Mouse (Mus musculus): ENCODE measurements at regions not wholly inside any gene's neighbourhood (a gene's known extent, or its start where the extent isn't known, plus 50 kb on each side); places are given as distances from the start of the nearest gene placed in this dataset.
A peak's percentile ranks its signal among the peaks of the same experiment; 100 is the strongest.

GRCm38 (mm10) chr6:97707401-97707800, 90.1 kb upstream of the Frmd4b start:
- H3K9me3 ChIP-seq (ENCODE audit: control insufficient read depth), result no peaks in the 10 kb centered on the region
- WGBS, result 83% methylated on average over 2 of the region's 2 CpGs
- H3K4me3 ChIP-seq (ENCODE audit: low read depth, low read length), result no peak overlapping the region
- no peak for ATAC-seq
- TF ChIP-seq CTCF (IDR thresholded peaks at IDR 0.05; ENCODE audit: low read depth), result no peak
- no peaks in the 10 kb centered on the region for H3K4me1 ChIP-seq (replicated peaks; ENCODE audit: control insufficient read depth, insufficient read depth, low read length)
- no peaks in the 10 kb centered on the region for H3K27me3 ChIP-seq (replicated peaks; ENCODE audit: control insufficient read depth, insufficient read depth, low read length)
- H3K27ac ChIP-seq (ENCODE audit: low read depth, low read length), result no peak overlapping the region
- no peak overlapping the region for H3K9ac ChIP-seq (ENCODE audit: low read depth, low read length)
- no peak overlapping the region for H3K4me2 ChIP-seq (replicated peaks; ENCODE audit: low read depth)
- H3K36me3 ChIP-seq (ENCODE audit: control insufficient read depth, insufficient read depth), result no peaks in the 10 kb centered on the region

GRCm38 (mm10) chr6:97704361-97704760, 87.0 kb upstream of the Frmd4b start:
- 35% methylated on average over 5 of the region's 5 CpGs for WGBS
- H3K27me3 ChIP-seq (replicated peaks; ENCODE audit: control insufficient read depth, insufficient read depth, low read length), result no peaks in the 10 kb centered on the region
- no peaks in the 10 kb centered on the region for H3K4me1 ChIP-seq (replicated peaks; ENCODE audit: control insufficient read depth, insufficient read depth, low read length)
- H3K9ac ChIP-seq (ENCODE audit: low read depth, low read length), result no peak overlapping the region
- peak; percentile 84; the same call in 1 of the 2 replicates for ATAC-seq
- H3K4me2 ChIP-seq (replicated peaks; ENCODE audit: low read depth), result no peak overlapping the region
- no peak overlapping the region for H3K4me3 ChIP-seq (ENCODE audit: low read depth, low read length)
- TF ChIP-seq CTCF (IDR thresholded peaks at IDR 0.05; ENCODE audit: low read depth), result no peak
- H3K9me3 ChIP-seq (ENCODE audit: control insufficient read depth), result no peaks in the 10 kb centered on the region
- H3K36me3 ChIP-seq (ENCODE audit: control insufficient read depth, insufficient read depth), result no peaks in the 10 kb centered on the region
- H3K27ac ChIP-seq (ENCODE audit: low read depth, low read length), result no peak overlapping the region

GRCm38 (mm10) chr6:97699752-97700098, 82.4 kb upstream of the Frmd4b start:
- no peak overlapping the region for H3K4me3 ChIP-seq (ENCODE audit: low read depth, low read length)
- WGBS, result 83% methylated on average over 3 of the region's 3 CpGs
- no peaks in the 10 kb centered on the region for H3K36me3 ChIP-seq (ENCODE audit: control insufficient read depth, insufficient read depth)
- no peak overlapping the region for H3K4me2 ChIP-seq (replicated peaks; ENCODE audit: low read depth)
- no peaks in the 10 kb centered on the region for H3K4me1 ChIP-seq (replicated peaks; ENCODE audit: control insufficient read depth, insufficient read depth, low read length)
- no peak for ATAC-seq
- H3K27me3 ChIP-seq (replicated peaks; ENCODE audit: control insufficient read depth, insufficient read depth, low read length), result no peaks in the 10 kb centered on the region
- H3K9me3 ChIP-seq (ENCODE audit: control insufficient read depth), result no peaks in the 10 kb centered on the region
- no peak overlapping the region for H3K27ac ChIP-seq (ENCODE audit: low read depth, low read length)
- no peak overlapping the region for H3K9ac ChIP-seq (ENCODE audit: low read depth, low read length)
- no peak for TF ChIP-seq CTCF (IDR thresholded peaks at IDR 0.05; ENCODE audit: low read depth)

- no peak overlapping the region for H3K9ac ChIP-seq (ENCODE audit: low read depth, low read length)
- no peaks in the 10 kb centered on the region for H3K9me3 ChIP-seq (ENCODE audit: control insufficient read depth)
- no peaks in the 10 kb centered on the region for H3K4me1 ChIP-seq (replicated peaks; ENCODE audit: control insufficient read depth, insufficient read depth, low read length)
- H3K27ac ChIP-seq (ENCODE audit: low read depth, low read length), result no peak overlapping the region
- H3K27me3 ChIP-seq (replicated peaks; ENCODE audit: control insufficient read depth, insufficient read depth, low read length), result no peaks in the 10 kb centered on the region
- ATAC-seq, result no peak
- no peaks in the 10 kb centered on the region for H3K36me3 ChIP-seq (ENCODE audit: control insufficient read depth, insufficient read depth)
- WGBS, result 71% methylated on average over 9 of the region's 9 CpGs
- H3K4me3 ChIP-seq (ENCODE audit: low read depth, low read length), result no peak overlapping the region
- H3K4me2 ChIP-seq (replicated peaks; ENCODE audit: low read depth), result no peak overlapping the region
- TF ChIP-seq CTCF (IDR thresholded peaks at IDR 0.05; ENCODE audit: low read depth), result no peak
Measured at GRCm38 (mm10) chr6:97699054-97699751, 81.9 kb upstream of the Frmd4b start.

GRCm38 (mm10) chr6:97693281-97693680, 75.9 kb upstream of the Frmd4b start:
- no peak overlapping the region for H3K4me2 ChIP-seq (replicated peaks; ENCODE audit: low read depth)
- H3K9ac ChIP-seq (ENCODE audit: low read depth, low read length), result no peak overlapping the region
- no peak overlapping the region for H3K4me3 ChIP-seq (ENCODE audit: low read depth, low read length)
- H3K27ac ChIP-seq (ENCODE audit: low read depth, low read length), result no peak overlapping the region
- no peaks in the 10 kb centered on the region for H3K4me1 ChIP-seq (replicated peaks; ENCODE audit: control insufficient read depth, insufficient read depth, low read length)
- H3K9me3 ChIP-seq (ENCODE audit: control insufficient read depth), result no peaks in the 10 kb centered on the region
- 88% methylated on average over 8 of the region's 8 CpGs for WGBS
- H3K36me3 ChIP-seq (ENCODE audit: control insufficient read depth, insufficient read depth), result no peaks in the 10 kb centered on the region
- ATAC-seq, result no peak
- no peak for TF ChIP-seq CTCF (IDR thresholded peaks at IDR 0.05; ENCODE audit: low read depth)
- H3K27me3 ChIP-seq (replicated peaks; ENCODE audit: control insufficient read depth, insufficient read depth, low read length), result no peaks in the 10 kb centered on the region

- no peak for ATAC-seq
- Histone ChIP-seq H3K36me3 (ENCODE audit: control insufficient read depth, insufficient read depth) (no peaks in the 10 kb centered on the region), H3K27ac (ENCODE audit: low read depth, low read length) (no peak overlapping the region), H3K9me3 (ENCODE audit: control insufficient read depth) (no peaks in the 10 kb centered on the region), H3K27me3 (replicated peaks; ENCODE audit: control insufficient read depth, insufficient read depth, low read length) (no peaks in the 10 kb centered on the region), H3K9ac (ENCODE audit: low read depth, low read length) (no peak overlapping the region), H3K4me3 (ENCODE audit: low read depth, low read length) (no peak overlapping the region), H3K4me2 (replicated peaks; ENCODE audit: low read depth) (no peak overlapping the region), H3K4me1 (replicated peaks; ENCODE audit: control insufficient read depth, insufficient read depth, low read length) (no peaks in the 10 kb centered on the region)
- no peak for TF ChIP-seq CTCF (IDR thresholded peaks at IDR 0.05; ENCODE audit: low read depth)
- 68% methylated on average over 3 of the region's 3 CpGs for WGBS
Measured at GRCm38 (mm10) chr6:97691136-97691535, 73.8 kb upstream of the Frmd4b start.

- Histone ChIP-seq H3K4me1 (replicated peaks; ENCODE audit: control insufficient read depth, insufficient read depth, low read length) (no peaks in the 10 kb centered on the region), H3K27ac (ENCODE audit: low read depth, low read length) (no peak overlapping the region), H3K36me3 (ENCODE audit: control insufficient read depth, insufficient read depth) (no peaks in the 10 kb centered on the region), H3K9ac (ENCODE audit: low read depth, low read length) (no peak overlapping the region), H3K9me3 (ENCODE audit: control insufficient read depth) (no peaks in the 10 kb centered on the region), H3K4me3 (ENCODE audit: low read depth, low read length) (no peak overlapping the region), H3K4me2 (replicated peaks; ENCODE audit: low read depth) (no peak overlapping the region), H3K27me3 (replicated peaks; ENCODE audit: control insufficient read depth, insufficient read depth, low read length) (no peaks in the 10 kb centered on the region)
- TF ChIP-seq CTCF (IDR thresholded peaks at IDR 0.05; ENCODE audit: low read depth), result no peak
- ATAC-seq, result no peak
- 75% methylated on average over 7 of the region's 7 CpGs for WGBS
Measured at GRCm38 (mm10) chr6:97684335-97684734, 67.0 kb upstream of the Frmd4b start.

Data from intestine, postnatal 0 days (tissue).